Mouse (Mus musculus): ENCODE measurements at regions not wholly inside any gene's neighbourhood (a gene's known extent, or its start where the extent isn't known, plus 50 kb on each side); places are given as distances from the start of the nearest gene placed in this dataset.

- peak; percentile 41; the same call in 1 of the 2 replicates for ATAC-seq (ENCODE audit: low FRiP score)
- no peak overlapping the region for H3K4me3 ChIP-seq (replicated peaks)
- H3K36me3 ChIP-seq: no peaks in the 10 kb centered on the region
- H3K9ac ChIP-seq (replicated peaks): no peak overlapping the region
- H3K9me3 ChIP-seq (replicated peaks): no peaks in the 10 kb centered on the region
- no peaks in the 10 kb centered on the region for H3K4me1 ChIP-seq
- 73% methylated on average over 4 of the region's 4 CpGs for WGBS
- H3K4me2 ChIP-seq: 0 out of 2 replicates have a peak overlapping the region, but pooled peaks have one; percentile 9
- H3K27ac ChIP-seq (replicated peaks): no peak overlapping the region
- H3K27me3 ChIP-seq (replicated peaks): no peaks in the 10 kb centered on the region
These were observed 890.3 kb upstream of the Snrpn start for GRCm38 (mm10) chr7:61030321-61030720.

Data from neural tube, embryonic 15.5 days (tissue).